Mouse (Mus musculus) CH12.LX (cell line): Measurements from ENCODE around the gene Cenpt. TPM values are rescaled to one million over a fixed set of nuclear protein-coding genes. Genes with fewer than 3 reads are reported as not detected.

Experiments used
- DNase-seq: peaks from one replicate; pipeline ENCODE4 v3.0.0-alpha.2; 2013; ENCODE audit errors: extremely low read depth
- H3K27ac ChIP-seq: 2 replicates; pipeline ENCODE4 v1.5.1; 2012; ENCODE audit warnings: low read depth, mild to moderate bottlenecking, control low read depth, moderate library complexity; ENCODE audit not compliant: insufficient read depth
- H3K27me3 ChIP-seq: replicated peaks from 2 replicates; pipeline ENCODE3; 2012; ENCODE audit warnings: inconsistent platforms
- H3K36me3 ChIP-seq, 2 experiments: replicated peaks in 1 of 2; 2 replicates each; pipeline versions ENCODE3 to v1.6.1; 2012; ENCODE audit warnings: inconsistent platforms in 1 of 2, low read length in 1 of 2, mild to moderate bottlenecking in 1 of 2, mixed read lengths in 1 of 2, moderate library complexity in 1 of 2; ENCODE audit not compliant: control insufficient read depth in 1 of 2, insufficient read depth in 1 of 2
- H3K4me1 ChIP-seq, 2 experiments: 2 replicates each; pipeline ENCODE4 v1.6.1; 2012; ENCODE audit warnings: inconsistent platforms in 1 of 2, moderate library complexity in 1 of 2; ENCODE audit not compliant: insufficient read depth in 2 of 2, control insufficient read depth in 1 of 2
- H3K4me2 ChIP-seq: 2 replicates; pipeline ENCODE4 v1.6.1; 2012; ENCODE audit warnings: low read depth, mild to moderate bottlenecking, control low read depth; ENCODE audit not compliant: poor library complexity, insufficient read depth, severe bottlenecking
- H3K4me3 ChIP-seq, 3 experiments: fragments of 150-350 bp in 1 of 3; sonication (generic) in 1 of 3; replicated peaks in 1 of 3; 2 replicates each; pipeline versions ENCODE3 to v1.5.1; 2011 to 2012; ENCODE audit warnings: low read depth in 2 of 3, low read length in 2 of 3, mild to moderate bottlenecking in 2 of 3, moderate library complexity in 2 of 3, control low read depth in 1 of 3, improper control_type of control experiment in 1 of 3, inconsistent platforms in 1 of 3, mixed read lengths in 1 of 3; ENCODE audit not compliant: poor library complexity in 1 of 3
- H3K79me2 ChIP-seq: replicated peaks from 2 replicates; pipeline ENCODE4 v1.6.1; 2012; ENCODE audit warnings: mild to moderate bottlenecking, moderate library complexity; ENCODE audit not compliant: control insufficient read depth, poor library complexity, insufficient read depth, severe bottlenecking; ENCODE audit errors: extremely low read depth
- H3K9ac ChIP-seq: 2 replicates; pipeline ENCODE4 v1.6.1; 2012; ENCODE audit warnings: low read depth, mild to moderate bottlenecking, control low read depth, moderate library complexity; ENCODE audit not compliant: insufficient read depth
- H3K9me3 ChIP-seq: replicated peaks from 2 replicates; pipeline ENCODE3; 2012; ENCODE audit warnings: low read length, inconsistent platforms, mixed read lengths
- BHLHE40 ChIP-seq: IDR thresholded peaks from 2 replicates; pipeline ENCODE4 v1.6.1; 2011; ENCODE audit warnings: mild to moderate bottlenecking, low read depth, low read length, improper control_type of control experiment
- CHD1 ChIP-seq: IDR thresholded peaks from 2 replicates; pipeline ENCODE4 v1.6.1; 2012; ENCODE audit warnings: low read depth, low read length, improper control_type of control experiment, inconsistent platforms
- CHD2 ChIP-seq: IDR thresholded peaks from 2 replicates; pipeline ENCODE4 v1.6.1; 2011; ENCODE audit warnings: low read length, improper control_type of control experiment
- CTCF ChIP-seq, 2 experiments: IDR thresholded peaks in 1 of 2; conservative IDR thresholded peaks in 1 of 2; 2 replicates each; pipeline ENCODE4 v1.5.1; 2011 to 2012; ENCODE audit warnings: low read depth in 2 of 2, low read length in 2 of 2, improper control_type of control experiment in 1 of 2, inconsistent platforms in 1 of 2, mild to moderate bottlenecking in 1 of 2, moderate library complexity in 1 of 2
- E2F4 ChIP-seq: IDR thresholded peaks from 2 replicates; pipeline ENCODE4 v1.6.1; 2011; ENCODE audit warnings: low read depth, low read length, improper control_type of control experiment; ENCODE audit not compliant: insufficient replicate concordance
- ELF1 ChIP-seq: IDR thresholded peaks from 2 replicates; pipeline ENCODE4 v1.6.1; 2014; ENCODE audit warnings: low read depth, mild to moderate bottlenecking, inconsistent platforms, low read length, improper control_type of control experiment
- EP300 ChIP-seq: IDR thresholded peaks from 2 replicates; pipeline ENCODE4 v1.6.1; 2011; ENCODE audit warnings: low read length, improper control_type of control experiment
- ETS1 ChIP-seq: conservative IDR thresholded peaks from 2 replicates; pipeline ENCODE4 v1.6.1; 2012; ENCODE audit warnings: low read depth, mild to moderate bottlenecking, inconsistent platforms, low read length, improper control_type of control experiment, moderate library complexity
- GABPA ChIP-seq: IDR thresholded peaks from 2 replicates; pipeline ENCODE4 v1.6.1; 2012; ENCODE audit warnings: low read depth, low read length, improper control_type of control experiment, inconsistent platforms; ENCODE audit not compliant: insufficient replicate concordance
- HCFC1 ChIP-seq: IDR thresholded peaks from 2 replicates; pipeline ENCODE4 v1.6.1; 2012; ENCODE audit warnings: low read depth, mild to moderate bottlenecking, inconsistent platforms, low read length, improper control_type of control experiment
- IRF4 ChIP-seq: IDR thresholded peaks from 2 replicates; pipeline ENCODE4 v1.6.1; 2014; ENCODE audit warnings: low read depth, mild to moderate bottlenecking, inconsistent platforms, low read length, improper control_type of control experiment
- JUN ChIP-seq: IDR thresholded peaks from 2 replicates; pipeline ENCODE4 v1.6.1; 2011; ENCODE audit warnings: low read depth, mild to moderate bottlenecking, low read length, improper control_type of control experiment, moderate library complexity; ENCODE audit not compliant: insufficient read depth
- JUND ChIP-seq: conservative IDR thresholded peaks from 2 replicates; pipeline ENCODE4 v1.6.1; 2011; ENCODE audit warnings: low read depth, low read length, improper control_type of control experiment
- KAT2A ChIP-seq: IDR thresholded peaks from 2 replicates; pipeline ENCODE4 v1.6.1; 2012; ENCODE audit warnings: low read length, improper control_type of control experiment, inconsistent platforms; ENCODE audit not compliant: insufficient replicate concordance
- MAFK ChIP-seq: IDR thresholded peaks from 2 replicates; pipeline ENCODE4 v1.6.1; 2011; ENCODE audit warnings: low read length, improper control_type of control experiment; ENCODE audit not compliant: insufficient replicate concordance
- MAX ChIP-seq: IDR thresholded peaks from 2 replicates; pipeline ENCODE4 v1.6.1; 2011; ENCODE audit warnings: low read length, improper control_type of control experiment
- MAZ ChIP-seq: IDR thresholded peaks from 2 replicates; pipeline ENCODE4 v1.6.1; 2012; ENCODE audit warnings: low read depth, mild to moderate bottlenecking, inconsistent platforms, low read length, improper control_type of control experiment, moderate library complexity
- MEF2A ChIP-seq: IDR thresholded peaks from 2 replicates; pipeline ENCODE4 v1.6.1; 2014; ENCODE audit warnings: low read depth, mild to moderate bottlenecking, inconsistent platforms, low read length, improper control_type of control experiment, borderline replicate concordance
- MXI1 ChIP-seq: IDR thresholded peaks from 2 replicates; pipeline ENCODE4 v1.6.1; 2011; ENCODE audit warnings: mild to moderate bottlenecking, low read depth, low read length, improper control_type of control experiment
- MYC ChIP-seq: IDR thresholded peaks from 2 replicates; pipeline ENCODE4 v1.6.1; 2011; ENCODE audit warnings: low read depth, mild to moderate bottlenecking, improper control_type of control experiment, low read length
- NELFE ChIP-seq: IDR thresholded peaks from 2 replicates; pipeline ENCODE4 v1.6.1; 2011; ENCODE audit warnings: low read depth, low read length, improper control_type of control experiment
- NRF1 ChIP-seq: IDR thresholded peaks from 2 replicates; pipeline ENCODE4 v1.6.1; 2014; ENCODE audit warnings: low read depth, mild to moderate bottlenecking, inconsistent platforms, low read length, improper control_type of control experiment, moderate library complexity
- PAX5 ChIP-seq: IDR thresholded peaks from 2 replicates; pipeline ENCODE4 v1.6.1; 2012; ENCODE audit warnings: low read length, inconsistent platforms, mixed read lengths
- POLR2A ChIP-seq: IDR thresholded peaks from 2 replicates; pipeline ENCODE4 v1.6.1; 2011; ENCODE audit warnings: low read depth, mild to moderate bottlenecking, improper control_type of control experiment, low read length
- POLR2AphosphoS2 ChIP-seq: IDR thresholded peaks from 2 replicates; pipeline ENCODE4 v1.6.1; 2011; ENCODE audit warnings: low read depth, low read length, improper control_type of control experiment
- RAD21 ChIP-seq: IDR thresholded peaks from 2 replicates; pipeline ENCODE4 v1.6.1; 2011; ENCODE audit warnings: low read depth, mild to moderate bottlenecking, low read length, improper control_type of control experiment, moderate library complexity
- RCOR1 ChIP-seq: conservative IDR thresholded peaks from 2 replicates; pipeline ENCODE4 v1.6.1; 2012; ENCODE audit warnings: low read depth, mild to moderate bottlenecking, inconsistent platforms, low read length, improper control_type of control experiment
- SIN3A ChIP-seq: IDR thresholded peaks from 2 replicates; pipeline ENCODE4 v1.6.1; 2012; ENCODE audit warnings: low read length, improper control_type of control experiment, inconsistent platforms
- SMC3 ChIP-seq: IDR thresholded peaks from 2 replicates; pipeline ENCODE4 v1.6.1; 2011; ENCODE audit warnings: low read depth, low read length, improper control_type of control experiment
- TBP ChIP-seq: conservative IDR thresholded peaks from 2 replicates; pipeline ENCODE4 v1.6.1; 2011; ENCODE audit warnings: low read depth, low read length, improper control_type of control experiment
- TCF12 ChIP-seq: IDR thresholded peaks from 2 replicates; pipeline ENCODE4 v1.6.1; 2014; ENCODE audit warnings: low read depth, mild to moderate bottlenecking, inconsistent platforms, low read length, improper control_type of control experiment
- UBTF ChIP-seq: IDR thresholded peaks from 2 replicates; pipeline ENCODE4 v1.6.1; 2012; ENCODE audit warnings: low read depth, mild to moderate bottlenecking, inconsistent platforms, low read length, improper control_type of control experiment, moderate library complexity
- USF1 ChIP-seq: IDR thresholded peaks from 2 replicates; pipeline ENCODE4 v1.6.1; 2014; ENCODE audit warnings: low read depth, mild to moderate bottlenecking, inconsistent platforms, low read length, improper control_type of control experiment
- USF2 ChIP-seq: conservative IDR thresholded peaks from 2 replicates; pipeline ENCODE4 v1.6.1; 2011; ENCODE audit warnings: low read depth, low read length, improper control_type of control experiment
- ZC3H11A ChIP-seq: IDR thresholded peaks from 2 replicates; pipeline ENCODE4 v1.6.1; 2012; ENCODE audit warnings: low read depth, mild to moderate bottlenecking, inconsistent platforms, low read length, improper control_type of control experiment
- ZKSCAN1 ChIP-seq: IDR thresholded peaks from 2 replicates; pipeline ENCODE4 v1.6.1; 2012; ENCODE audit warnings: low read depth, inconsistent platforms, low read length, improper control_type of control experiment, borderline replicate concordance
- ZMIZ1 ChIP-seq: IDR thresholded peaks from 2 replicates; pipeline ENCODE4 v1.6.1; 2012; ENCODE audit warnings: low read depth, mild to moderate bottlenecking, inconsistent platforms, low read length, improper control_type of control experiment
- ZNF384 ChIP-seq: IDR thresholded peaks from 2 replicates; pipeline ENCODE4 v1.6.1; 2012; ENCODE audit warnings: low read depth, low read length, improper control_type of control experiment, inconsistent platforms
- dilution Hi-C: fragments of 300-500 bp; cut with MboI; formaldehyde crosslinking; loops from 2 replicates; pipeline ENCODE4 v1.14.3; 2020; ENCODE audit warnings: low sequenced_read_pairs; ENCODE audit not compliant: extremely low pct_unique_long_range_greater_than_20kb, extremely low pct_ligation_motif_present
- in situ Hi-C: fragments of 300-500 bp; cut with MboI; formaldehyde crosslinking; loops from 3 replicates; pipeline ENCODE4 v1.14.3; 2019; ENCODE audit warnings: low sequenced_read_pairs, low pct_ligation_motif_present, low pct_unique_long_range_greater_than_20kb, mixed read lengths
- polyA plus RNA-seq: library from polyadenylated mRNA; unstranded; fragments of >175 nt; gene quantifications from 2 replicates; pipeline ENCODE4 v1.2.1, GENCODE M21; 2012; ENCODE audit warnings: low read depth; ENCODE audit not compliant: insufficient read length
- total RNA-seq, 2 experiments: library from RNA; depleted of rRNA; stranded (reverse); fragments of 300-350 nt in 1 of 2; fragments of >200 nt in 1 of 2; gene quantifications; 2 replicates each; pipeline ENCODE4 v1.2.3; 2012 to 2014

Cenpt gene
- total and polyA plus RNA-seq, 3 experiments = 17.3 to 29.4 (median 21.3) TPM

GRCm38 (mm10) chr8:105851651-105852143 is 1.4 kb downstream of the Cenpt start:
- peak; percentile 95 for DNase-seq
- Histone ChIP-seq H3K4me2 (peak overlapping the region; percentile 86), H3K79me2 (peaks cover 15% of the 10 kb centered on the region), H3K9ac (peak overlapping the region; percentile 79), H3K27ac (peak overlapping the region; percentile 29; the same call in 1 of the 2 replicates), H3K27me3 (no peaks in the 10 kb centered on the region), H3K4me1 (peaks cover 3 to 25% of the 10 kb centered on the region in 2 experiments; a peak in 2 of 4 replicates), H3K9me3 (no peaks in the 10 kb centered on the region), H3K4me3 (peak overlapping the region; percentile 70 to 89 (median 81)), H3K36me3 (peaks cover 21 to 31% of the 10 kb centered on the region in 2 experiments)
- TF ChIP-seq CHD2 (peak; percentile 100), USF1 (no peak), CTCF (conservative IDR thresholded peaks at IDR 0.05 in 1 of 2, IDR thresholded peaks at IDR 0.05 in 1 of 2; ENCODE audit: low read depth in 2 of 2, low read length in 2 of 2) (no peak), RCOR1 (no peak), MEF2A (peak; percentile 81), MAFK (no peak), POLR2AphosphoS2 (peak; percentile 69; the same call in 1 of the 2 replicates), ZC3H11A (no peak), SMC3 (no peak), TCF12 (peak; percentile 84), JUN (no peak), NRF1 (peak; percentile 63), USF2 (no peak), EP300 (no peak), JUND (no peak), BHLHE40 (peak; percentile 59; the same call in 1 of the 2 replicates), RAD21 (no peak), NELFE (peak; percentile 94), MYC (peak; percentile 87), PAX5 (no peak), E2F4 (no peak), ELF1 (peak; percentile 50), MAX (peak; percentile 75; the same call in 1 of the 2 replicates), GABPA (peak; percentile 41; the same call in 1 of the 2 replicates), KAT2A (peak; percentile 94; the same call in 1 of the 2 replicates), POLR2A (peak; percentile 92), UBTF (no peak), ZMIZ1 (no peak), ZNF384 (no peak), HCFC1 (peak; percentile 99), CHD1 (no peak), MXI1 (peak; percentile 90), MAZ (peak; percentile 53; the same call in 1 of the 2 replicates), IRF4 (peak; percentile 65), SIN3A (peak; percentile 97), ZKSCAN1 (no peak), ETS1 (no peak), TBP (peak; percentile 67; the same call in 1 of the 2 replicates)
- dilution Hi-C loops = no loop called here
- in situ Hi-C loops = no loop called here
